Mouse (Mus musculus) urinary bladder, postnatal 0 days (tissue): ENCODE measurements around the gene Scaf4. TPM values are rescaled to one million over a fixed set of nuclear protein-coding genes. Genes with fewer than 3 reads are reported as not detected.

Experiments
- polyA plus RNA-seq: library from polyadenylated mRNA; unstranded; fragments of >200 nt; fragmentation: Nextera tagmentation; extraction: Ambion mirVana; gene quantifications from 2 replicates; pipeline ENCODE4 v1.2.1, GENCODE M21; 2015

Scaf4 gene
- polyA plus RNA-seq, result 10.2 and 12.0 TPM in 2 replicates

GRCm38 (mm10) chr16:90283905-90284891, at the start of gene Scaf4:
Gene Scaf4 (minus strand): TSS chr16:90284503.

GRCm38 (mm10) chr16:90220026-90220891, 64.0 kb downstream of the Scaf4 start, which contains the start of gene Sod1:
Gene Sod1 (plus strand): TSS chr16:90220754.

Other genes starting within 250 kb of the Scaf4 start
- 7.9 and 8.6 TPM in 2 replicates for gene Tiam1, start 140.7 kb downstream of the Scaf4 start, polyA plus RNA-seq
- 787 and 827 TPM in 2 replicates for gene Sod1, start 63.7 kb downstream of the Scaf4 start, polyA plus RNA-seq
- gene Hunk, start 101.5 kb upstream of the Scaf4 start, polyA plus RNA-seq, result 4.2 and 5.6 TPM in 2 replicates